Mouse (Mus musculus) MEL (cell line): Measurements from ENCODE around the gene Krt80. TPM values are rescaled to one million over a fixed set of nuclear protein-coding genes. Genes with fewer than 3 reads are reported as not detected.

Source experiments
- DNase-seq: peaks from one replicate; pipeline ENCODE4 v3.0.0; 2011; ENCODE audit warnings: low read depth, low spot score
- H3K27ac ChIP-seq: 2 replicates; pipeline ENCODE4 v1.5.1; 2012; ENCODE audit warnings: low read depth, mild to moderate bottlenecking, control low read depth, low read length, moderate library complexity; ENCODE audit not compliant: control insufficient read depth
- H3K27me3 ChIP-seq, 2 experiments: fragments of 150-350 bp in 1 of 2; sonication (generic) in 1 of 2; 2 replicates each; pipeline ENCODE4 v1.6.1; 2012; ENCODE audit warnings: low read length in 2 of 2, mild to moderate bottlenecking in 2 of 2, improper control_type of control experiment in 1 of 2, moderate library complexity in 1 of 2; ENCODE audit not compliant: insufficient read depth in 2 of 2, control insufficient read depth in 1 of 2
- H3K36me3 ChIP-seq, 2 experiments: 2 replicates each; pipeline ENCODE4 v1.6.1; 2012 to 2014; ENCODE audit warnings: low read length in 2 of 2, improper control_type of control experiment in 1 of 2, inconsistent platforms in 1 of 2, mild to moderate bottlenecking in 1 of 2; ENCODE audit not compliant: insufficient read depth in 2 of 2, control insufficient read depth in 1 of 2
- H3K4me1 ChIP-seq, 2 experiments: fragments of 150-350 bp in 1 of 2; sonication (generic) in 1 of 2; 2 replicates each; pipeline ENCODE4 v1.6.1; 2012; ENCODE audit warnings: low read length in 2 of 2, improper control_type of control experiment in 1 of 2, mild to moderate bottlenecking in 1 of 2; ENCODE audit not compliant: insufficient read depth in 2 of 2, control insufficient read depth in 1 of 2
- H3K4me3 ChIP-seq, 2 experiments: fragments of 150-350 bp in 1 of 2; sonication (generic) in 1 of 2; 2 replicates each; pipeline ENCODE4 v1.5.1; 2012; ENCODE audit warnings: low read depth in 2 of 2, low read length in 2 of 2, mild to moderate bottlenecking in 2 of 2, moderate library complexity in 2 of 2, control low read depth in 1 of 2, improper control_type of control experiment in 1 of 2; ENCODE audit not compliant: control insufficient read depth in 1 of 2, insufficient read depth in 1 of 2
- H3K79me2 ChIP-seq: 2 replicates; pipeline ENCODE4 v1.6.1; 2012; ENCODE audit warnings: mild to moderate bottlenecking, low read length, moderate library complexity; ENCODE audit not compliant: control insufficient read depth, poor library complexity, insufficient read depth
- H3K9ac ChIP-seq: 2 replicates; pipeline ENCODE4 v1.6.1; 2012; ENCODE audit warnings: low read depth, mild to moderate bottlenecking, control low read depth, low read length, moderate library complexity; ENCODE audit not compliant: control insufficient read depth, poor library complexity, severe bottlenecking
- H3K9me3 ChIP-seq: fragments of 150-350 bp; sonication (generic); replicated peaks from 2 replicates; pipeline ENCODE4 v1.6.1; 2012; ENCODE audit warnings: mild to moderate bottlenecking, low read length, improper control_type of control experiment, moderate library complexity; ENCODE audit not compliant: insufficient read depth
- BHLHE40 ChIP-seq: IDR thresholded peaks from 2 replicates; pipeline ENCODE4 v1.6.1; 2012; ENCODE audit warnings: low read depth, mild to moderate bottlenecking, inconsistent platforms, low read length, improper control_type of control experiment, borderline replicate concordance
- CHD1 ChIP-seq: IDR thresholded peaks from 2 replicates; pipeline ENCODE4 v1.6.1; 2012; ENCODE audit warnings: low read depth, mild to moderate bottlenecking, inconsistent platforms, low read length, improper control_type of control experiment
- CHD2 ChIP-seq: IDR thresholded peaks from 2 replicates; pipeline ENCODE4 v1.6.1; 2011; ENCODE audit warnings: low read length, improper control_type of control experiment
- CTCF ChIP-seq, 3 experiments: IDR thresholded peaks in 2 of 3; conservative IDR thresholded peaks in 1 of 3; 2 replicates each; pipeline ENCODE4 v1.5.1; 2011 to 2012; ENCODE audit warnings: low read length in 3 of 3, low read depth in 2 of 3, mild to moderate bottlenecking in 2 of 3, improper control_type of control experiment in 1 of 3, inconsistent platforms in 1 of 3, mixed read lengths in 1 of 3, moderate library complexity in 1 of 3; ENCODE audit not compliant: control insufficient read depth in 1 of 3, insufficient read depth in 1 of 3, poor library complexity in 1 of 3, severe bottlenecking in 1 of 3
- E2F4 ChIP-seq: IDR thresholded peaks from 2 replicates; pipeline ENCODE4 v1.6.1; 2011; ENCODE audit warnings: low read depth, low read length, improper control_type of control experiment, borderline replicate concordance
- ELF1 ChIP-seq: IDR thresholded peaks from 2 replicates; pipeline ENCODE4 v1.6.1; 2014; ENCODE audit warnings: low read depth, mild to moderate bottlenecking, inconsistent platforms, low read length, improper control_type of control experiment, moderate library complexity
- EP300 ChIP-seq, 2 experiments: IDR thresholded peaks; 2 replicates each; pipeline ENCODE4 v1.6.1; 2011; ENCODE audit warnings: improper control_type of control experiment in 2 of 2, low read length in 2 of 2, low read depth in 1 of 2, mild to moderate bottlenecking in 1 of 2
- ETS1 ChIP-seq: IDR thresholded peaks from 2 replicates; pipeline ENCODE4 v1.6.1; 2012; ENCODE audit warnings: low read depth, mild to moderate bottlenecking, inconsistent platforms, low read length, improper control_type of control experiment, moderate library complexity
- GABPA ChIP-seq: IDR thresholded peaks from 2 replicates; pipeline ENCODE4 v1.6.1; 2012; ENCODE audit warnings: low read depth, mild to moderate bottlenecking, inconsistent platforms, low read length, improper control_type of control experiment, moderate library complexity
- GATA1 ChIP-seq: IDR thresholded peaks from 2 replicates; pipeline ENCODE4 v1.6.1; 2011; ENCODE audit warnings: low read depth, low read length, improper control_type of control experiment
- HCFC1 ChIP-seq: IDR thresholded peaks from 2 replicates; pipeline ENCODE4 v1.6.1; 2012; ENCODE audit warnings: low read depth, mild to moderate bottlenecking, inconsistent platforms, low read length, improper control_type of control experiment, moderate library complexity
- JUND ChIP-seq: IDR thresholded peaks from 2 replicates; pipeline ENCODE4 v1.6.1; 2011; ENCODE audit warnings: low read depth, mild to moderate bottlenecking, improper control_type of control experiment, low read length
- KAT2A ChIP-seq: conservative IDR thresholded peaks from 2 replicates; pipeline ENCODE4 v1.6.1; 2012; ENCODE audit warnings: low read depth, low read length, improper control_type of control experiment, inconsistent platforms
- MAFK ChIP-seq: IDR thresholded peaks from 2 replicates; pipeline ENCODE4 v1.6.1; 2011; ENCODE audit warnings: low read depth, mild to moderate bottlenecking, low read length, improper control_type of control experiment, borderline replicate concordance
- MAX ChIP-seq: IDR thresholded peaks from 2 replicates; pipeline ENCODE4 v1.6.1; 2011; ENCODE audit warnings: low read length, improper control_type of control experiment
- MAZ ChIP-seq: IDR thresholded peaks from 2 replicates; pipeline ENCODE4 v1.6.1; 2012; ENCODE audit warnings: low read depth, mild to moderate bottlenecking, inconsistent platforms, low read length, improper control_type of control experiment
- MEF2A ChIP-seq: IDR thresholded peaks from 2 replicates; pipeline ENCODE4 v1.6.1; 2014; ENCODE audit warnings: low read depth, mild to moderate bottlenecking, inconsistent platforms, low read length, improper control_type of control experiment; ENCODE audit not compliant: poor library complexity, insufficient replicate concordance, severe bottlenecking; ENCODE audit errors: extremely low read depth
- MXI1 ChIP-seq: IDR thresholded peaks from 2 replicates; pipeline ENCODE4 v1.6.1; 2011; ENCODE audit warnings: mild to moderate bottlenecking, low read depth, low read length, improper control_type of control experiment
- MYB ChIP-seq: IDR thresholded peaks from 2 replicates; pipeline ENCODE4 v1.6.1; 2011; ENCODE audit warnings: mild to moderate bottlenecking, low read depth, low read length, improper control_type of control experiment
- MYC ChIP-seq: IDR thresholded peaks from 2 replicates; pipeline ENCODE4 v1.6.1; 2011; ENCODE audit warnings: low read depth, mild to moderate bottlenecking, low read length, improper control_type of control experiment, moderate library complexity
- NELFE ChIP-seq: IDR thresholded peaks from 2 replicates; pipeline ENCODE4 v1.6.1; 2011; ENCODE audit warnings: low read depth, low read length, improper control_type of control experiment
- NRF1 ChIP-seq: IDR thresholded peaks from 2 replicates; pipeline ENCODE4 v1.6.1; 2014; ENCODE audit warnings: low read depth, mild to moderate bottlenecking, inconsistent platforms, low read length, improper control_type of control experiment, moderate library complexity; ENCODE audit not compliant: poor library complexity, insufficient read depth, severe bottlenecking
- POLR2A ChIP-seq, 2 experiments: IDR thresholded peaks; 2 replicates each; pipeline ENCODE4 v1.6.1; 2011 to 2012; ENCODE audit warnings: low read length in 2 of 2, mild to moderate bottlenecking in 2 of 2, control low read depth in 1 of 2, improper control_type of control experiment in 1 of 2, low read depth in 1 of 2, moderate library complexity in 1 of 2; ENCODE audit not compliant: control insufficient read depth in 1 of 2, insufficient read depth in 1 of 2, poor library complexity in 1 of 2
- POLR2AphosphoS2 ChIP-seq: IDR thresholded peaks from 2 replicates; pipeline ENCODE4 v1.6.1; 2011; ENCODE audit warnings: low read length, improper control_type of control experiment
- POLR2AphosphoS5 ChIP-seq: IDR thresholded peaks from 2 replicates; pipeline ENCODE4 v1.6.1; 2012; ENCODE audit warnings: low read depth, borderline replicate concordance, mild to moderate bottlenecking, inconsistent platforms, low read length, moderate library complexity, mixed read lengths
- RAD21 ChIP-seq: IDR thresholded peaks from 2 replicates; pipeline ENCODE4 v1.6.1; 2011; ENCODE audit warnings: mild to moderate bottlenecking, low read depth, low read length, improper control_type of control experiment
- RCOR1 ChIP-seq: IDR thresholded peaks from 2 replicates; pipeline ENCODE4 v1.6.1; 2012; ENCODE audit warnings: low read depth, mild to moderate bottlenecking, inconsistent platforms, low read length, improper control_type of control experiment
- SMC3 ChIP-seq: IDR thresholded peaks from 2 replicates; pipeline ENCODE4 v1.6.1; 2011; ENCODE audit warnings: low read depth, low read length, improper control_type of control experiment
- TAL1 ChIP-seq: IDR thresholded peaks from 2 replicates; pipeline ENCODE4 v1.6.1; 2012; ENCODE audit warnings: mild to moderate bottlenecking, inconsistent platforms, low read length, moderate library complexity, mixed read lengths
- TBP ChIP-seq: IDR thresholded peaks from 2 replicates; pipeline ENCODE4 v1.8.0; 2011; ENCODE audit warnings: low read depth, low read length, improper control_type of control experiment
- TCF12 ChIP-seq: IDR thresholded peaks from 2 replicates; pipeline ENCODE4 v1.6.1; 2014; ENCODE audit warnings: low read depth, mild to moderate bottlenecking, inconsistent platforms, low read length, improper control_type of control experiment, moderate library complexity
- USF1 ChIP-seq: IDR thresholded peaks from 2 replicates; pipeline ENCODE4 v1.6.1; 2014; ENCODE audit warnings: low read depth, mild to moderate bottlenecking, inconsistent platforms, low read length, improper control_type of control experiment, moderate library complexity
- USF2 ChIP-seq, 2 experiments: IDR thresholded peaks; 2 replicates each; pipeline ENCODE4 v1.6.1; 2011 to 2012; ENCODE audit warnings: improper control_type of control experiment in 2 of 2, low read length in 2 of 2, borderline replicate concordance in 1 of 2, inconsistent platforms in 1 of 2, low read depth in 1 of 2, mild to moderate bottlenecking in 1 of 2; ENCODE audit not compliant: insufficient read depth in 1 of 2
- ZC3H11A ChIP-seq: IDR thresholded peaks from 2 replicates; pipeline ENCODE4 v1.6.1; 2012; ENCODE audit warnings: low read depth, mild to moderate bottlenecking, inconsistent platforms, low read length, improper control_type of control experiment
- ZKSCAN1 ChIP-seq: IDR thresholded peaks from 2 replicates; pipeline ENCODE4 v1.6.1; 2012; ENCODE audit warnings: low read depth, mild to moderate bottlenecking, inconsistent platforms, low read length, improper control_type of control experiment, moderate library complexity
- ZMIZ1 ChIP-seq: IDR thresholded peaks from 2 replicates; pipeline ENCODE4 v1.6.1; 2012; ENCODE audit warnings: low read depth, mild to moderate bottlenecking, inconsistent platforms, low read length, improper control_type of control experiment, moderate library complexity
- ZNF384 ChIP-seq: IDR thresholded peaks from 2 replicates; pipeline ENCODE4 v1.6.1; 2012; ENCODE audit warnings: low read depth, mild to moderate bottlenecking, inconsistent platforms, low read length, improper control_type of control experiment
- polyA plus RNA-seq, 2 experiments: library from polyadenylated mRNA; stranded (reverse) in 1 of 2; unstranded in 1 of 2; fragments of >175 nt in 1 of 2; fragments of >200 nt in 1 of 2; gene quantifications; 2 replicates each; pipeline versions ENCODE4 v1.2.1 to v1.2.4; 2012; ENCODE audit warnings: low replicate concordance in 2 of 2, low read depth in 1 of 2; ENCODE audit not compliant: insufficient read length in 2 of 2, insufficient read depth in 1 of 2, missing spikeins in 1 of 2
- total RNA-seq: library from RNA; depleted of rRNA; stranded (reverse); fragments of 300-350 nt; gene quantifications from 2 replicates; pipeline ENCODE4 v1.2.3, GENCODE M21; 2012

Gene Krt80
- total and polyA plus RNA-seq, 3 experiments = not detected

- Histone ChIP-seq H3K9ac (no peak overlapping the region), H3K27ac (peak overlapping the region; percentile 23; the same call in 1 of the 2 replicates), H3K27me3 (no peaks in the 10 kb centered on the region), H3K9me3 (no peaks in the 10 kb centered on the region), H3K79me2 (no peaks in the 10 kb centered on the region), H3K36me3 (peaks cover 0 to 40% of the 10 kb centered on the region in 2 experiments; a peak in 2 of 4 replicates), H3K4me3 (no peak overlapping the region), H3K4me1 (peaks cover 28 to 55% of the 10 kb centered on the region in 2 experiments)
- peak; percentile 94 for DNase-seq
- TF ChIP-seq CTCF (IDR thresholded peaks at IDR 0.05 in 2 of 3, conservative IDR thresholded peaks at IDR 0.05 in 1 of 3; ENCODE audit: control insufficient read depth in 1 of 3, insufficient read depth in 1 of 3, low read depth in 2 of 3, low read length in 3 of 3, poor library complexity in 1 of 3, severe bottlenecking in 1 of 3) (no peak; a peak in 1 of 6 replicates), MXI1 (peak; percentile 19; the same call in 1 of the 2 replicates), GATA1 (peak; percentile 99), POLR2A (IDR thresholded peaks at IDR 0.05; ENCODE audit: control insufficient read depth in 1 of 2, insufficient read depth in 1 of 2, low read depth in 1 of 2, low read length in 2 of 2, poor library complexity in 1 of 2) (no peak), BHLHE40 (peak; percentile 99), ZKSCAN1 (no peak), ZMIZ1 (peak; percentile 71), TBP (no peak; the same call in 1 of the 2 replicates), E2F4 (no peak), CHD2 (peak; percentile 65), ETS1 (peak; percentile 97), POLR2AphosphoS5 (no peak), HCFC1 (0 out of 2 replicates have a peak, but pooled peaks have one; percentile 51), USF1 (no peak), POLR2AphosphoS2 (no peak), RAD21 (no peak), CHD1 (0 out of 2 replicates have a peak, but pooled peaks have one; percentile 39), TCF12 (peak; percentile 99), GABPA (no peak), MAFK (peak; percentile 95), USF2 (IDR thresholded peaks at IDR 0.05; ENCODE audit: borderline replicate concordance in 1 of 2, insufficient read depth in 1 of 2, low read depth in 1 of 2, low read length in 2 of 2) (no peak), ELF1 (peak; percentile 53; the same call in 1 of the 2 replicates), TAL1 (peak; percentile 99), KAT2A (peak; percentile 36; the same call in 1 of the 2 replicates), MYC (peak; percentile 77), SMC3 (peak; percentile 21; the same call in 1 of the 2 replicates), MYB (peak; percentile 74), MAX (0 out of 2 replicates have a peak, but pooled peaks have one; percentile 15), NRF1 (no peak), MEF2A (peak; percentile 77; the same call in 1 of the 2 replicates), EP300 (IDR thresholded peaks at IDR 0.05; ENCODE audit: low read depth in 1 of 2, low read length in 2 of 2) (peak; percentile 99), JUND (peak; percentile 75; the same call in 1 of the 2 replicates), MAZ (peak; percentile 95), RCOR1 (peak; percentile 100), NELFE (no peak), ZC3H11A (no peak), ZNF384 (peak; percentile 75)
These were observed 49.3 kb downstream of the Krt80 start for GRCm38 (mm10) chr15:101320618-101321041.
